Mouse (Mus musculus) embryonic facial prominence, embryonic 11.5 days (tissue): ENCODE results near the gene Mprip. TPM values are rescaled to one million over a fixed set of nuclear protein-coding genes. Genes with fewer than 3 reads are reported as not detected.
A peak's percentile ranks its signal among the peaks of the same experiment; 100 is the strongest.

Experiments
- ATAC-seq: fragments of 200-750 bp; cut with Nextera tagmentation; replicated peaks from 2 replicates; pipeline ENCODE4 v1.8.0; 2017; ENCODE audit warnings: low read depth; ENCODE audit not compliant: insufficient number of reproducible peaks, low FRiP score, low TSS enrichment
- DNase-seq: peaks from one replicate; pipeline ENCODE4 v3.0.0-alpha.2; 2015; ENCODE audit warnings: low spot score
- H3K27ac ChIP-seq: fragments of 300-500 bp; sonication (generic); replicated peaks from 2 replicates; pipeline ENCODE4 v1.5.1; 2014; ENCODE audit warnings: mild to moderate bottlenecking, low read depth, low read length, control low read depth
- H3K27me3 ChIP-seq: fragments of 300-500 bp; sonication (generic); 2 replicates; pipeline ENCODE4 v1.6.1; 2014; ENCODE audit warnings: mild to moderate bottlenecking, low read length, moderate library complexity, mixed read lengths; ENCODE audit not compliant: control insufficient read depth, insufficient read depth
- H3K36me3 ChIP-seq: fragments of 300-500 bp; sonication (generic); replicated peaks from 2 replicates; pipeline ENCODE4 v1.6.1; 2014; ENCODE audit warnings: low read depth, mild to moderate bottlenecking, low read length, moderate library complexity, mixed read lengths; ENCODE audit not compliant: control insufficient read depth, insufficient read depth
- H3K4me1 ChIP-seq: fragments of 300-500 bp; sonication (generic); 2 replicates; pipeline ENCODE4 v1.6.1; 2014; ENCODE audit warnings: low read length, mixed read lengths; ENCODE audit not compliant: control insufficient read depth, insufficient read depth
- H3K4me2 ChIP-seq: fragments of 300-500 bp; sonication (generic); 2 replicates; pipeline ENCODE4 v1.6.1; 2014; ENCODE audit warnings: low read depth, mild to moderate bottlenecking, control low read depth, low read length, moderate library complexity
- H3K4me3 ChIP-seq: fragments of 300-500 bp; sonication (generic); 2 replicates; pipeline ENCODE4 v1.5.1; 2014; ENCODE audit warnings: low read depth, low read length, control low read depth
- H3K9ac ChIP-seq: fragments of 300-500 bp; sonication (generic); replicated peaks from 2 replicates; pipeline ENCODE4 v1.6.1; 2014; ENCODE audit warnings: mild to moderate bottlenecking, control low read depth, low read length
- H3K9me3 ChIP-seq: fragments of 300-500 bp; sonication (generic); replicated peaks from 2 replicates; pipeline ENCODE4 v1.6.1; 2016; ENCODE audit warnings: mild to moderate bottlenecking, low read length, inconsistent platforms, mixed read lengths; ENCODE audit not compliant: control insufficient read depth
- WGBS: fragments of 180-500 bp; shearing (Covaris S2); extraction: QIAGEN DNeasy Blood & Tissue Kit; methylation state at CpG from one replicate; pipeline ENCODE4 v1.1.7; 2014; 5-methylcytosine and 5-hydroxymethylcytosine counted together
- polyA plus RNA-seq: library from polyadenylated mRNA; unstranded; fragments of >200 nt; fragmentation: Nextera tagmentation; extraction: Ambion mirVana; gene quantifications from 2 replicates; pipeline ENCODE4 v1.2.1, GENCODE M21; 2014

Mprip gene
- polyA plus RNA-seq, 1 experiment from 2014 or later: 64.8 TPM

DNA sequence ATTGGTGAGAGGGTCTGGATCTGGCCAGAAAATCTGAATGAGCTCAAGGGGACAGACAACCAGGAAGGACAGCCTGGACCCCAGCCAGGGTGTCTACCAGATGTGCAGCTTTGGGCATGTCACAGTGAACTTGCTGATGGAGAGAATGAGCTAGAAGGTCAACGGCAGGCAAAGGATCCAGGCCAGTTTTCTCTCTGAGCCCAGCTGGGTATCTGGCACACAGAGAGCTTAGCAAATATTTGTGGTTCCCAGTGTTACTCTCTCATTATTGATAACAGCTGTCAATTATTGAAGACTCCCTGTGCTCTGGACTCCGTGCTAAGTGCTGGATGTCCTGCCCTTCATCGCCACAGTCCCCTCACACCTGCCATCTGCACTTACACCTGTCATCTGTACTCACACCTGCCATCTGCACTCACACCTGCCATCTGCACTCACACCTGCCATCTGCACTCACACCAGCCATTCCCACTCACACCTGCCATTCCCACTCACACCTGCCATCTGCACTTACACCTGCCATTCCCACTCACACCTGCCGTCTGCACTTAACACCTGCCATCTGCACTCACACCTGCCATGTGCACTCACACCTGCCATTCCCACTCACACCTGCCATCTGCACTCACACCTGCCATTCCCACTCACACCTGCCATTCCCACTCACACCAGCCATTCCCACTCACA lies 21.0 kb upstream of the Mprip start:
- WGBS: 74% methylated on average over 4 of the region's 4 CpGs
- no peaks in the 10 kb centered on the region for H3K4me1 ChIP-seq
- H3K9me3 ChIP-seq: no peaks in the 10 kb centered on the region; the same call in 1 of the 2 replicates
- H3K36me3 ChIP-seq: no peaks in the 10 kb centered on the region
- DNase-seq: no peak
- ATAC-seq: no peak
- H3K27ac ChIP-seq: no peak overlapping the region
- no peak overlapping the region for H3K4me3 ChIP-seq
- H3K27me3 ChIP-seq: no peaks in the 10 kb centered on the region
- H3K4me2 ChIP-seq: no peak overlapping the region
- H3K9ac ChIP-seq: no peak overlapping the region

GRCm38 (mm10) chr11:59641227-59641626 lies 19.9 kb upstream of the Mprip start:
- H3K27ac ChIP-seq: no peak overlapping the region
- H3K4me1 ChIP-seq: no peaks in the 10 kb centered on the region
- H3K9ac ChIP-seq: no peak overlapping the region
- H3K27me3 ChIP-seq: no peaks in the 10 kb centered on the region
- ATAC-seq (no peak), DNase-seq (no peak)
- H3K36me3 ChIP-seq: no peaks in the 10 kb centered on the region
- H3K4me2 ChIP-seq: no peak overlapping the region
- no peaks in the 10 kb centered on the region; the same call in 1 of the 2 replicates for H3K9me3 ChIP-seq
- 84% methylated on average over 5 of the region's 5 CpGs for WGBS
- no peak overlapping the region for H3K4me3 ChIP-seq

- no peaks in the 10 kb centered on the region for H3K27me3 ChIP-seq
- H3K4me3 ChIP-seq: no peak overlapping the region
- H3K27ac ChIP-seq: no peak overlapping the region
- ATAC-seq (no peak), DNase-seq (no peak)
- H3K9me3 ChIP-seq: no peaks in the 10 kb centered on the region; the same call in 1 of the 2 replicates
- H3K9ac ChIP-seq: no peak overlapping the region
- no peaks in the 10 kb centered on the region for H3K36me3 ChIP-seq
- no peak overlapping the region for H3K4me2 ChIP-seq
- H3K4me1 ChIP-seq: no peaks in the 10 kb centered on the region
- 86% methylated on average over 8 of the region's 8 CpGs for WGBS
These were observed 18.7 kb upstream of the Mprip start for GRCm38 (mm10) chr11:59642420-59642819.

- Histone ChIP-seq H3K4me2 (no peak overlapping the region), H3K4me1 (no peaks in the 10 kb centered on the region), H3K9me3 (no peaks in the 10 kb centered on the region), H3K27me3 (no peaks in the 10 kb centered on the region), H3K4me3 (no peak overlapping the region), H3K9ac (no peak overlapping the region), H3K36me3 (no peaks in the 10 kb centered on the region), H3K27ac (no peak overlapping the region)
- ATAC-seq (no peak), DNase-seq (no peak)
- 64% methylated on average over 7 of the region's 7 CpGs for whole genome bisulfite sequencing
These were observed 16.1 kb upstream of the Mprip start for GRCm38 (mm10) chr11:59645036-59645435.

DNA sequence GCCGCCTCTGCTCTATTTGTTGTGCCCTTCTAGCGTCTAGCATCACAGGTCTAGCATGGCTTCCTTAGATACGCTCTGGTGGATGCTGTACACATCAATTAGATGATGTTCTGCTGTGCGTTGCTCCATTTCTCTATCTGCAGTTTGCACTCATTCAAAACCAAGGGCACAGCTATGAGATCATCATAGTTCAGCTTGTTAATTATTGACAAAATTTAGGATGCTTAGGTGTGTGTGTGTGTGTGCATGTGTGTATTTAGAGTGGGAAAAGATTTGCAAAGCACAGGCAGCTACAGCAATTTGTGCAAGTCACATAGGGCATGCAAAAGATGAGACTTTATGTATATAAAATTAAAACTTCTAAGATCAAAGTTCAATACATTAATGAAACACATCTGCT lies 12.0 kb upstream of the Mprip start:
- Histone ChIP-seq H3K4me1 (no peaks in the 10 kb centered on the region), H3K27ac (no peak overlapping the region), H3K36me3 (no peaks in the 10 kb centered on the region), H3K27me3 (no peaks in the 10 kb centered on the region), H3K9me3 (no peaks in the 10 kb centered on the region), H3K9ac (no peak overlapping the region), H3K4me2 (no peak overlapping the region), H3K4me3 (no peak overlapping the region)
- WGBS: 83% methylated on average over 4 of the region's 4 CpGs
- no peak for ATAC-seq
- no peak for DNase-seq

DNA sequence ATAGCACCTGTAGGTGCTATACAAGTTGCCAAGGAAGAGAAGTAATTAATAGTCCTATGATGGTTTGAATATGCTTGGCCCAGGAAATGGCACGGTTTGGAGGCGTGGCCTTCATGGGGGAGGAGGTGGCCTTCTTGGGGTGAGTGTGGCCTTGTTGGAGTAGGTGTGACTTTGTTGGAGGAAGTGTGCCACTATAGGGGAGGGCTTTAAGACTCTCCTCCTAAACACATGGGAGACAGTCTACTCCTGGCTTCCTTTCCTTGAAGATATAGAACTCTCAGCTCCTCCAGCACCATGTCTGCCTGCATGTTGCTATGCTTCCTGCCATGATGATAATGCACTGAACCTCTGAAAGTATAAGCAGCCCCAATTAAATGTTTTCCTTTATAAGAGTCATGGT lies 8.1 kb upstream of the Mprip start:
- no peaks in the 10 kb centered on the region for H3K36me3 ChIP-seq
- no peak overlapping the region for H3K4me3 ChIP-seq
- H3K9me3 ChIP-seq: no peaks in the 10 kb centered on the region
- H3K9ac ChIP-seq: no peak overlapping the region
- DNase-seq (no peak), ATAC-seq (no peak)
- no peak overlapping the region for H3K4me2 ChIP-seq
- WGBS: 73% methylated on average over 2 of the region's 2 CpGs
- no peaks in the 10 kb centered on the region for H3K27me3 ChIP-seq
- H3K27ac ChIP-seq: no peak overlapping the region
- H3K4me1 ChIP-seq: no peaks in the 10 kb centered on the region

GRCm38 (mm10) chr11:59653547-59653946 lies 7.6 kb upstream of the Mprip start:
- H3K4me2 ChIP-seq: no peak overlapping the region
- ATAC-seq (no peak), DNase-seq (no peak)
- H3K4me3 ChIP-seq: no peak overlapping the region
- no peaks in the 10 kb centered on the region for H3K9me3 ChIP-seq
- H3K4me1 ChIP-seq: no peaks in the 10 kb centered on the region
- no peaks in the 10 kb centered on the region for H3K36me3 ChIP-seq
- no peak overlapping the region for H3K9ac ChIP-seq
- whole genome bisulfite sequencing: 98% methylated on average over 2 of the region's 2 CpGs
- no peaks in the 10 kb centered on the region for H3K27me3 ChIP-seq
- no peak overlapping the region for H3K27ac ChIP-seq

DNA sequence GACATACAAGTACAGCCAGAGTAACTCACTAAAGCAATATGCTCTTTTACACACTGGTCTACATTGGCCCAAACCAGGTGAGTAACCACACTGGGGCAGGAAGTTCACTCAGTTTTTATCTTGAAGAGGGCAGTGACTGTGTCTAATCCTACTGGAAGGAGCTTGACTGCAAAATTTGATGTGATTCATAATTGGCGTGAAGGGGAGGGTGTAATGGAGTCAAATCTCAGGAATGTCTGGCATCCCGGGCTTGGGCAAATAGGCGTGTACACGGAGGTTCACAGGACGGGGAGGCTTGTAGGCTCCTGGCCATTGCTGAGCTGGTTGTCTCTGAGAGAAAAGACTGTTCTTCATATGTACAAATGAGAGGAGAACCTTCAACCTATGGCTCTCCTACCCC lies 5.8 kb upstream of the Mprip start:
- ATAC-seq: no peak
- whole genome bisulfite sequencing: 46% methylated on average over 5 of the region's 5 CpGs
- no peak overlapping the region for H3K9ac ChIP-seq

More for the DNA sequence above, 5.8 kb upstream of the Mprip start:
- Histone ChIP-seq H3K9me3 (no peaks in the 10 kb centered on the region), H3K36me3 (no peaks in the 10 kb centered on the region), H3K4me1 (no peaks in the 10 kb centered on the region), H3K4me3 (no peak overlapping the region), H3K27ac (no peak overlapping the region), H3K27me3 (no peaks in the 10 kb centered on the region), H3K4me2 (no peak overlapping the region)
- peak; percentile 52 for DNase-seq
